Mouse (Mus musculus) embryonic stem cell, embryonic (primary cell): ENCODE data around the gene Camp.
"Not testable (repeated sequence)": the region's sequence is repeated elsewhere in the genome, so short reads cannot be mapped to it uniquely, and the experiment has no call there.

Experiments
- CTCF ChIA-PET, 4 experiments: fragments of 300-600 bp in 2 of 4; fragments of 350-600 bp in 2 of 4; sonication (Branson Sonifier 250); formaldehyde crosslinking; loops; one replicate each; lab custom pipeline; 2022; ENCODE audit warnings: inconsistent platforms in 2 of 4; lab: Charles Lee
- POLR2A ChIA-PET, 4 experiments: fragments of 300-600 bp in 2 of 4; fragments of 350-600 bp in 2 of 4; sonication (Branson Sonifier 250); formaldehyde crosslinking; loops; one replicate each; lab custom pipeline; 2022; ENCODE audit warnings: antibody characterized with exemption in 4 of 4, inconsistent platforms in 1 of 4; lab: Charles Lee

The Camp gene

DNA sequence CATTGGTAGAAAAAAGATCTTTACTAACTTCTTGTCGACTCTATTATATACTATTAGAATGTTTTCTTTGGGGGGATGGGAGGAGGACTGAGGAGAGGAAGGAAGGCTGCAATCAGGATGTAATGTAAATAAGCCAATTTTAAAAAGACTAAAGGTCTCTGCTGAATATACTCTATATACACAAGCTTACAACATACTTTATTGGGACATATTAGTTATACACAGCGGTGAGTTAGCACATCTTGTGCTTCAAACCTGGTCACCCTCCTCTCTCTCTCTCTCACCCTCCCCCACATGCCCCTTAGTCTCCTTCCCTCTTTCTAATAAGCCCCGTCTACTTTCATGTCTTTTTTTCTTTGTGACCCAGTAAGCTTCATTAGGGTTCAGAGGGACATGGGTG, 41.5 kb downstream of the Camp start:
- ChIA-PET POLR2A (interaction anchor here in 1 of 4 experiments (0.7 kb wide), 1 partner anchor 12 kb away, joined by 3 read pairs; no protein-coding TSS in a partner anchor), CTCF (interaction anchor here (0.7 to 2.1 kb wide), 5 partner anchors 10 to 489 kb away, joined by 3 to 8 read pairs (median 4); partner anchors contain the start of gene Nme6 (in 1 of the 4))

DNA sequence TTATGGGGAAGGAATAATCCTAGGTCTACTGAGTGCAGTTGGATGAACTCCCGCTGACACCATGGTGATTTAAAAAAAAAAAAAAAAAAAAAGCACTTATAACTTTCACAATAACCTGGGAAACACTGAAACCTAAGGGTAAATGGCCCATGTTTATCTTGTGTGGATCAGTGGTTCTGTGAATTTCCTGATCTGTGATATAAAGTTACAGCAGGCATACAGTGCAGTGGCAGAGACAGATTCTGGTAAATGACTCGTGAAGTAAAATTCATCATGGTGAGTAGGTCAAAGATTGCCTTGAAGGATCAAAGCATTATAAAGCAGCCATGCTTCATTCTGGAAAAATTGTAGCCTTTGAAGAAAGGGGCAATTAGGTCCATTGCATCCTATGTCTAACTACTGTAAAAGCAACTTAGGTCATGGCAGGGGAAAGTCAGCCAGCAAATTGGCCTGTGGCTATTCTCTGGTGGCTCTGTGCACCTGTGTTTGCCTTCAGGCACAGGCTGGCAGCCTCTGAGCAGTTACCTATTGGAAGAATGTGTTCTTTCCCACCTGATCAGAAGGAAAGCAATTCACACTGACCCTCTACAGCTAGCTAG, 42.6 kb downstream of the Camp start:
- ChIA-PET POLR2A (no interaction called here), CTCF (interaction anchor here in 1 of 4 experiments (2.1 kb wide), 1 partner anchor 8 kb away, joined by 6 read pairs; no protein-coding TSS in a partner anchor)

DNA sequence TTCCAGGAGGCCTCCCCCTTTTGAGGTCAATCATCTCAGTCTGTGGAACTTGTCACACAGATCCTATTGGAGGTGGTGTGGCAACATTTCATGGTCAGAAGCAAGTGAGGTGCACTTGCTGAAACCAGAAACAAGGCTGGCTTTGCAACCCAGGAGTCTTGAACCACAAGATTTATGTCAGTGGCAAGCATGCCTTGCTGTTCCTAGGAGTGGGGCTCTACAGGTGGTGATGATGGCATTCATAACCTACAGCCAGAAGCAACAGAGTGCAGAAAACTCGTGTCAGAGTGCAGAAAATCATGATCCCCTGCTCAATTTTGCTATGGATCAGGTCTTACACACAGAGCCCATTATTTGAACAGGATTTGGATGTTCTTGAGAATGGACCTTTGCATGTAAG, 43.2 kb downstream of the Camp start:
- POLR2A ChIA-PET: no interaction called here
- CTCF ChIA-PET: no interaction called here

DNA sequence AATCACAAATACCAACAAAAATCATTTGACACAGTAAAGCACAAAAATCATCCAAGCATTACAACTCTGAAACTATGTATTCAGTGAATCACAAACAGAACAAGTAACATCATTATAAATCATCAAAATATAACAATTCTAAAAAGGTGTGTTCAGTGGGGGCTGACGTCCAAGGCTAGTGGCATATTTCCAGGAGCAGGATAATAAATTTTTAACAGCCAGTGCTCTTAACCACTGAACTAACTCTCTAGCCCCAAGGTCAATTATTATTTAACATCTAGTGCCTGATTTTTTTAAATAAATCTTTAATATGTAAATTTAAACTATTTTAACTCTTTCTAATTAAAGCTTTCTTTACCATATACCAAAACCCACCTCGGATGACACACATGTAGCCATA, 43.8 kb downstream of the Camp start:
- POLR2A ChIA-PET: interaction anchor here in 2 of 4 experiments (0.6 to 0.8 kb wide), 2 partner anchors 27 to 284 kb away, joined by 3 read pairs; partner anchors contain the start of gene Nme6 (in 1 of the 2)

DNA sequence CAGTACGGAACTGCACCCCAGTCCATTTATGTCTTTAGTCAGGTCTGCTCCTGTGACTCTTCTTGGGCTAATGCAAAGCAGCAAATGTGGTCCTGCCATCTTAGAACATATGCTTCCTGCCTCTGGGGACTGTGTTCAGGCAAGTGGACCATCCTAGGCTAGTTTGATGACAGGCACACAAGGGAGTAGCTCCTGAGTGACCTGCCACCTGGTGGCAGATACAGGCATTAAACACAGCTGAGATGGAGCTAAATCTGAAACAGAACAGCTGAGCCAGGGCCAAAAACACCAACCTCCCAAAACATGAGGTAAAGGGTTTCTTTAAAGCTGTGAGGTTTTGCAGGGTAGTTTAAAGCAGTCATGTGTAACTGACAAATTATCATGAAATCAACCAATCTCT, 51.4 kb downstream of the Camp start:
- CTCF ChIA-PET: interaction anchor here (0.5 to 1.6 kb wide), 19 partner anchors 10 to 966 kb away, joined by 3 to 13 read pairs (median 4); partner anchors contain the start of genes Nme6 (in 2 of the 4) and Spink8 (in 1 of the 4)
- POLR2A ChIA-PET: interaction anchor here in 2 of 4 experiments (0.6 to 0.7 kb wide), 2 partner anchors 14 to 34 kb away, joined by 3 to 6 read pairs; partner anchors contain the start of gene Spink8 (in 1 of the 2)

More for the DNA sequence above, 43.8 kb downstream of the Camp start:
- CTCF ChIA-PET: not testable (repeated sequence)
